8 mouse cellular contexts compared by ENCODE assay signal in genomic region chr17:29268682-29269348, GRCm38 (mm10). TPM values are rescaled to one million over a fixed set of nuclear protein-coding genes. Genes with fewer than 3 reads are reported as not detected.
DNase-seq lines count a peak whose midpoint lies in the region; ATAC-seq and TF ChIP-seq lines count a peak whose summit lies in the region.

Gene BC004004, plus strand, starts transcription at chr17:29268788.

- H3K9me3 ChIP-seq in hindbrain, embryonic 10.5 days, result no peaks in the 10 kb centered on the region
- H3K9me3 ChIP-seq in lung, postnatal 0 days (ENCODE audit: low read length), result no peaks in the 10 kb centered on the region

- H3K36me3 ChIP-seq in hindbrain, embryonic 10.5 days, result no peaks in the 10 kb centered on the region
- H3K36me3 ChIP-seq in lung, postnatal 0 days (ENCODE audit: insufficient read depth, low read length), result no peaks in the 10 kb centered on the region

- peak; percentile 87 for DNase-seq in MEL-GATA-1-ER (ENCODE audit: extremely low read depth, low read depth)
- DNase-seq in cerebellum, adult 8-10 months, result peak; percentile 96
- DNase-seq in hindbrain, embryonic 10.5 days (ENCODE audit: low spot score), result peak; percentile 97
- peak; percentile 97 for DNase-seq in layer of hippocampus, adult 9-11 months
- peak; percentile 99 for DNase-seq in lung, postnatal 0 days (ENCODE audit: low spot score)
- peak; percentile 93 for DNase-seq in ovary, postnatal 14 days (ENCODE audit: low spot score)
- peak; percentile 96 for DNase-seq in thymus, postnatal 14 days

- H3K4me1 ChIP-seq in hindbrain, embryonic 10.5 days (replicated peaks), result peaks cover 23% of the 10 kb centered on the region
- peaks cover 4% of the 10 kb centered on the region; the same call in 1 of the 2 replicates for H3K4me1 ChIP-seq in lung, postnatal 0 days (ENCODE audit: insufficient read depth, low read depth, low read length)

- no peaks in the 10 kb centered on the region for H3K27me3 ChIP-seq in hindbrain, embryonic 10.5 days (ENCODE audit: insufficient read depth, poor library complexity, severe bottlenecking)
- no peaks in the 10 kb centered on the region for H3K27me3 ChIP-seq in lung, postnatal 0 days (replicated peaks; ENCODE audit: insufficient read depth, low read length)

- H3K4me3 ChIP-seq in hindbrain, embryonic 10.5 days, result peak within 1 kb of the TSS; percentile 83
- H3K4me3 ChIP-seq in lung, postnatal 0 days (ENCODE audit: low read depth, low read length), result peak within 1 kb of the TSS; percentile 76

- peak within 1 kb of the TSS; percentile 69 for H3K4me2 ChIP-seq in lung, postnatal 0 days (replicated peaks; ENCODE audit: low read depth, low read length)

- under 1% methylated on average over 63 of the region's 63 CpGs for WGBS in hindbrain, embryonic 10.5 days
- 0% methylated on average over 52 of the region's 63 CpGs for WGBS in lung, postnatal 0 days

- peak; percentile 72 for TF ChIP-seq CTCF in lung, postnatal 0 days (IDR thresholded peaks at IDR 0.05)

- H3K9ac ChIP-seq in lung, postnatal 0 days (replicated peaks; ENCODE audit: low read depth), result peak within 1 kb of the TSS; percentile 92

- peak within 1 kb of the TSS; percentile 96 for H3K27ac ChIP-seq in hindbrain, embryonic 10.5 days
- H3K27ac ChIP-seq in lung, postnatal 0 days (ENCODE audit: low read length), result peak within 1 kb of the TSS; percentile 95

- peak; percentile 88 for ATAC-seq in frontal cortex, adult (ENCODE audit: low TSS enrichment)
- ATAC-seq in lung, postnatal 0 days, result peak; percentile 95

- peak; percentile 76 for TF ChIP-seq EP300 in lung, postnatal 0 days (IDR thresholded peaks at IDR 0.05)

RNA-seq across cellular contexts. Expression of gene BC004004, which starts in this region (rescaled TPM):
- 58.7 and 68.6 TPM in 2 replicates for polyA plus RNA-seq in hindbrain, embryonic 10.5 days (2016; fragmentation: Nextera tagmentation; extraction: Ambion mirVana)
- polyA plus RNA-seq in lung, postnatal 0 days (2015; fragmentation: Nextera tagmentation; extraction: Ambion mirVana), result 105 and 109 TPM in 2 replicates

Comparison
In these comparisons a context has a peak if more than half of its experiments do, and no peak if none do; other contexts are left out.
1. Peak in every context shown above with its lines: DNase-seq, ATAC-seq, H3K4me3 ChIP-seq and H3K27ac ChIP-seq.